Mouse (Mus musculus): ENCODE data around the gene Gm28047.

GRCm38 (mm10) chr15:102531586-102531985, 93.3 kb downstream of the Gm28047 start:
- TF ChIP-seq CTCF (IDR thresholded peaks at IDR 0.05; ENCODE audit: insufficient read depth, low read depth, low read length) (no peak), POLR2A (IDR thresholded peaks at IDR 0.05; ENCODE audit: insufficient read depth, low read depth, low read length) (no peak)

Measured in olfactory bulb, adult 2 months (tissue).